Mouse (Mus musculus): ENCODE data around the gene Ptprj.
A peak's percentile ranks its signal among the peaks of the same experiment; 100 is the strongest.

Gene Ptprj

DNA sequence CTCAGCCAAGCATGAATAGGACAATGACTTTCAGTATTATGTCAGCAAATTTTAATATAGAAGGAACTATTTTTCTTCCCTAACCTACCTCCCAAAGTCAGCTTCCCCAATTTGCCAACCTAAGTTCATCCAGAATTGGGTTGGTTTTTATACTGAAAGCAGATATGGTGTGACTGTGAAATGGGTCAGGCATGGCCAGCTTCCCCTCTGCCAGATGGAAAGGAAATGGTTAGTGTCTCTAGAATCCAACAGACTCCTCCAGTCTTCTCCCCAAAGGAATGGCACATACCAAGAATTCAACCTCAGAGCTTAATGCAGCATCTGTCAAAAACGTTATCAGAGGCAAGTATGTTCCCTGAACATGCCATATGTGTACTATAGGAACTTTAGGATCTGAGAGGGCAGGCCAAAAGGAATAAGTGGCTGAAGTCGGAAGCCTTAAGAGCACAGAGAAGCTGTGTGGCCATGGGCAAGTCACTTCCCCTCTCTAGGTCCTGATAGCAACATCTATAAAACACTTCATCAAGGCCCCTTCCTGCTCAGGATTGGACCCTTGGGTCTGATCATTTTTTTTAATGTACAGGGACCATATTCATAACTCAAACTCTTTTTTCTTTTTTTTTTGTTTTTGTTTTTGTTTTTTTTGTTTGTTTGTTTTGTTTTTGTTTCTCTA lies 21.3 kb downstream of the Ptprj start:
- DNase-seq, result no peak

DNA sequence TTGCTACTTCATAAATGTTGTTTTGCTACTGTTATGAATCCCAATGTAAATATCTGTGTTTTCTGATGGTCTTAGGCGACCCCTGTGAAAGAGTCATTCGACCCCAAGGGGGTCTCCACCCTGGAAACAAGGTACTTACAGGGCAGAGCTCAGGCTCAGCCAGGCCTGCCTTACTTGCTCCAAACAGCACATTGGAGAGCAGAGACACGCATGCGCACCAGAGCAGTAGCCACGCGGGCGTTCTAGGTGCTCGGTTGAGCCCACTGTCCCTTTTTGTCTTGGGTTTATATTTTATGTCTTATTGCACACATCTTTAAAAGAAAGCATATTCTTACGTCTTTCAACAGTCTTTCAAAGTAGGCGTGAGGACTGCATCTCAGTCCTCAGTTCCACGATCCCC lies 22.1 kb downstream of the Ptprj start:
- DNase-seq, result no peak

- DNase-seq, result no peak
Observed at GRCm38 (mm10) chr2:90557913-90558312, 22.5 kb downstream of the Ptprj start.

DNA sequence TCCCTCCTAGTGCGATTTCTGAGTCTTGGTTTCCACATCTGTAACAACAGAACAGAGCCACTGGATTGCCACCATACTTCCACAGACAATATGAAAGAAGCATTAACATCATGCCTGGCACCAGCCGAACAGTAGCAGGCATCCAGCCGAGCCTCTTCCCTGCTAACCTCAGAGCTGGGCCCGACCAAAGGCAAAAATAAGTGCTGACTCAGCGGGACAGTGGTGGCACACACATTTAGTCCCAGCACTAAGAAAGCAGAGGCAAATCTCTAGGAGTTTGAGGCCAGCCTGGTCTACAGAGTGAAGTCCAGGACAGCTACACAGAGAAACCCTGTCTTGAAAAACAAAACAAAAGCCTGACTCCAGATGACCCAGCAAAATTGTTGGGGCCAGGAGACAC lies 24.7 kb downstream of the Ptprj start:
- no peak for DNase-seq

GRCm38 (mm10) chr2:90554806-90555205 lies 25.6 kb downstream of the Ptprj start:
- DNase-seq, result no peak

DNA sequence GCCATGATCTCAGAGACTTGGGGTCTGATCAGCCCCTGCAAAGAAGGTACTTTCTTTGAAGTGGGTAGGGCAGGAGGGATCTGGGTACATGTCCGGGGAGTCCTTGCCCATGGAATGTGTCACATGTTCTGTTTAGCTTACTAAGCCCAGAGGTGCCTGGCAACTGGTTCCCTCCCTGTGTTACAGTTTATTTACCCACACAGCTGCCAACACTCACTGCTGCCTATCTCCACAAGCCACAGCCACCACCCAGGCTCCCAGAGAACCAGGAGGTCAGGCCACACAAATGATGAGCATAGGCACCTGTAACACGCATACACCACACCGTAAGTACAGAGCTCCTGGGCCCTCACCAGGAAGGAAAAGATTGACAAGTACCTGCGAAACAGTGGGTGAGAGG lies 26.6 kb downstream of the Ptprj start:
- DNase-seq, result peak; percentile 61

GRCm38 (mm10) chr2:90550656-90551055 lies 29.8 kb downstream of the Ptprj start:
- no peak for DNase-seq

DNA sequence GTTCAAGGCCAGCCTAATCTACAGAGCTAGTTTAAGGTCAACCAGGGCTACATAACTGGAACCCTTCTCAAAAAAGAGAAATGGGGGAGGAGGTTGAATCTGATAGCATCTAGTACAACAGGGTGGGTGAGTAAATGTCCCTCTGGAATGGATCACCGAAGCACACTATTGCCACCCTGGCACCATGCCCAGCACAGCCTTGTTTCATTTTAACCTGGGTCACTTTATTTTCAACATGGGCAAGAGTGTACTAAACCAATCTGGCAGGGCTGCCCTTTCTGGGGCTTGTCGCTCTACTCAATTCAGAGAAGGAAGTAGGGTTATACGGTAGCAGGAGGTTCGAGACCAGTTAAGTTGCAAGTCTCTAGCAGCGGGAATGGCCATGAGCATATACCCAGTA lies 31.9 kb downstream of the Ptprj start:
- peak; percentile 90 for DNase-seq

- DNase-seq, result peak; percentile 63
Observed at GRCm38 (mm10) chr2:90547144-90547609, 33.3 kb downstream of the Ptprj start.

- peak; percentile 92 for DNase-seq
Observed at GRCm38 (mm10) chr2:90545261-90545660, 35.2 kb downstream of the Ptprj start.

GRCm38 (mm10) chr2:90543989-90544388 lies 36.5 kb downstream of the Ptprj start:
- DNase-seq, result no peak

DNA sequence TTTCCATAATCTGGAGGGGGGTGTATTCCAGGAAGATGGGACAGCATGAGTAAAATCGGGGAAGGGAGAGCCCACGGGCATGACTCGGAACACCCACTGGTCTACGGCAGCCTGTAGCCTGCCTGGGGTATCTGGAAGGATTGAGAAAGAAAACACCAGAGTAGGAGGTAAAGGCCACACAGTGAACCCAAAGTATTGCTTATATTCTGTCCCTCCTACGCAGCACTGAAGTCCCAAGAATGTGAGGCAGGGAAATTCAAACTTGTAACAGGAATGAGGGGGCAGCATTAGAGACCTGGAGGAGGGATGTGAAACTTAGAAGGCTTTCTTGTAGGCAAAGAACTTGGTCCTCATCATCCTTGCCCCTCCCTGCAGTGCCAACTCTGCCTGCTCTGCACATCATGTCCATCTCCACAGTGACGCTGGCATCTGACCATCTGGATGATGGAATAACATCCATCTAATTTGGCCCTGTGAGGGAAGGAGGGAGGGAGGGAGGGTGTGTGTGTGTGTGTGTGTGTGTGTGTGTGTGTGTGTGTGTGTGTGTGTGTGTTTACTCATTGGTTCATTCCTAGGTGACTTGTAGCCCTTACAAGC lies 37.2 kb downstream of the Ptprj start:
- DNase-seq, result no peak

- no peak for DNase-seq
Observed at GRCm38 (mm10) chr2:90542656-90543055, 37.8 kb downstream of the Ptprj start.

GRCm38 (mm10) chr2:90539206-90539605 lies 41.2 kb downstream of the Ptprj start:
- no peak for DNase-seq

DNA sequence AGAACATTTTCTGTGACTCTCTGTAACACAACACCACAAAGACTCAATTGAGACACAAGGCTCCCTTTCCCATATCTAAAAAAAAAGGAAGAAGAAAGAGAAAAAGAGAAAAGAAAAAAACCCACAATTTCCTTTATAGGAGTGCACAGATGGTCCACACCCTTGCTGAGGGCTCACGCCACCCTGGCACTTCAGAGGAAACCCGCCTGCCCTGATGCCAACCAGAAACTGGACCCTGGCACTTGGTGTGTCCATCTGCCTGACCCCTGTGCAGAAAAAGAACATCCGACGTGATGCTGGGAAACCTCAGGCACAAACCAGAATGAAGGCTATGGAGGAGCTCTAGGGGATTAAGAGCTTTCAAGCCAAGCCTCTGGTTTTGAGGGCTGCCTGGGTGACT lies 43.2 kb downstream of the Ptprj start:
- no peak for DNase-seq

DNA sequence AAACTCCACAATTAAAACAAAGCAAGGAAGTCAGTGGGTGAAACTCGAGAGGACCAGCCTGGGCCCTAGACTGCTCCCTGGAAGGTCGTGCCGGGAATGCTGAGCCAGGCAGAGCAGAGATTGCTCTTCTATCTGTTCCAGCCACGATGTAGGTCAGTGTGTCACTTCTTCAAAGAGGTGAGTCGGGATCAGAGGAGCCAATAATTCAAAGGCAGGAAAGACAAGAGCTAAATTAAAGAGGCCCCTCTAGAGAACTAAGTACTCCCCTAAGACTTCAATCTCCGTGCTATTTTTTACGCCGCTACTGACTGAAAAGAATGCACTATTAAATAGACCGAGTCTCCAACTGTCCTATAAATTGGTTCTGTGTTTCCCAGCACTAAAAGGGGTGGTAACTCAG lies 43.9 kb downstream of the Ptprj start:
- no peak for DNase-seq

GRCm38 (mm10) chr2:90534751-90535150 lies 45.7 kb downstream of the Ptprj start:
- no peak for DNase-seq

GRCm38 (mm10) chr2:90533944-90534343 lies 46.5 kb downstream of the Ptprj start:
- no peak for DNase-seq

GRCm38 (mm10) chr2:90532095-90532494 lies 48.4 kb downstream of the Ptprj start:
- no peak for DNase-seq

DNA sequence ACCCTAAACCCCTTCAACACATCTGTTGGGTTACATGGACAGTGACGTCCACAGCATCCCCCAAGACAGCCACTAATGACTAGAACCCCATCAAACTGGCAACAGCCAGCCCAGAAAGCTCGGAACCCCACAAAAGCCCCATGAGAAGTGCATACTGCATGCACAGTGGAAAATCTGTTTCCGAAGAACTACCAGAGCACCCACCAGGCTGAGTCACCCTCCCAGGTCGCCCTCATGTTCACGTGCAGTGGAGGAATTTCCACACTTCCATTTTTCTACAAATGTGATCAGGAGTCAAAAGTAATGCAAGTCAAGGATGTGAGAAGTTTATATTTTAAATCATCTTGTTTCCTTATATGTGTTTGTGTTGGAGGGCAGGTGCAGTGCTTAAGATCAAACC lies 52.3 kb downstream of the Ptprj start:
- DNase-seq, result no peak

DNA sequence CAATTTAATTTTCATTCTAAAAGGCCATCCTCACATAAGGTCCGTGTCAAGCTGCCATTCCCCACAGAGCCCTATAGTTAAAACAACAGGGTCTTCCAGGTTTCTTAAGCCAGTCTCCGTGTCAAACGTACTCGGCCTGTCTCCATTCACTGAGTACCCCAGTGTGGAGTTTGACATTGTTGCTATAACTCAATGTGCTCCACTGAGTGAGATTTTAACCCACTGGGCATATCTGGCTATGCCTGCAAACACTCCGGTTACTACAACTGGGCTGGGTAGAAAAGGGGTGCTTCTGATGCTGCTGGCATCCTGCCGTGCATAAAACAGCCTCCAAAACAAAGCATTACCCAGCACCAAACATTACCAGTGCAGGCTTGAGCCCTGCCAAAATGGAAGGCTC lies 53.5 kb downstream of the Ptprj start:
- no peak for DNase-seq

- DNase-seq, result no peak
Observed at GRCm38 (mm10) chr2:90526564-90526963, 53.9 kb downstream of the Ptprj start.

DNA sequence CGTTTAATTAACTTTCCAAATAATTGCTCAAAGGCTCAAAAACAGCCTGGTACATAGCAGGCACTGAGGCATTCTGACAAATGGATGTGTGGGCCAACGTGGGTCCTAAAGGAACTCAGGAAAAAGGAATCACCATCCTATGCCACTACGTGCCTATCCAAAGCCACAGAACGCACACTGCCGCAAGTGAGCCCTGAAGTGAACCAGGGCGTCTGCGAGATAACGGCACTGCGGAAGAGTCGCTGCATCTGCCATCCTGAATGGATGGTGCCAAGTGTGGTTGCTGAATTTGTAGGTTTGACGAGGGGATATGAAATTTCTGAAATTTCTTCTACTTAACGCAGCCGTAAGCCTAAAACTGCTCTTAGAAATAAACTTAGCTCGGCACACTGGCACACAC lies 54.6 kb downstream of the Ptprj start:
- DNase-seq, result no peak

DNA sequence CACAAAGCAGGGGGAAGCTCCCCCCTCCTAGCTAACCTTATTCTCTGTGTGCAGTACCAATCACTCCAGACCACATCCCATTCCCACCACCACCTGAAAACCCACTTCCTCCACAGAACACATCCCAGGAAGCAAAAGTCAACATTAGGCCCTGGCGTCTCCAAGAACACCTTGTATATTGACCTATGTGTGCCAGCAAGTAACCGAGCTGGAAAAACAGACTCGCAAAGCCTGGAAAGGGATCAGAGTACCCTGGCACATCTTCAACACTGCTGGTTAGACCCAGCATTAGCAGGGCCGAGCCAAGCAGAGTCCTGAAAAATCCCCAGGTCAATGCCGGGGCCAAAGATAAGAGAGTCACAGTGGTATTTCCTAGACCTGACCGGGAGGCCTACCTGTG lies 58.0 kb downstream of the Ptprj start:
- DNase-seq, result peak; percentile 87

GRCm38 (mm10) chr2:90521909-90522308 lies 58.5 kb downstream of the Ptprj start:
- no peak for DNase-seq
